Mouse (Mus musculus): ENCODE data around the gene Gmip. TPM values are rescaled to one million over a fixed set of nuclear protein-coding genes. Genes with fewer than 3 reads are reported as not detected.

Gmip gene
- 7.1 and 11.9 TPM in 2 replicates for polyA plus RNA-seq (2014; fragmentation: Nextera tagmentation; extraction: Ambion mirVana)

DNA sequence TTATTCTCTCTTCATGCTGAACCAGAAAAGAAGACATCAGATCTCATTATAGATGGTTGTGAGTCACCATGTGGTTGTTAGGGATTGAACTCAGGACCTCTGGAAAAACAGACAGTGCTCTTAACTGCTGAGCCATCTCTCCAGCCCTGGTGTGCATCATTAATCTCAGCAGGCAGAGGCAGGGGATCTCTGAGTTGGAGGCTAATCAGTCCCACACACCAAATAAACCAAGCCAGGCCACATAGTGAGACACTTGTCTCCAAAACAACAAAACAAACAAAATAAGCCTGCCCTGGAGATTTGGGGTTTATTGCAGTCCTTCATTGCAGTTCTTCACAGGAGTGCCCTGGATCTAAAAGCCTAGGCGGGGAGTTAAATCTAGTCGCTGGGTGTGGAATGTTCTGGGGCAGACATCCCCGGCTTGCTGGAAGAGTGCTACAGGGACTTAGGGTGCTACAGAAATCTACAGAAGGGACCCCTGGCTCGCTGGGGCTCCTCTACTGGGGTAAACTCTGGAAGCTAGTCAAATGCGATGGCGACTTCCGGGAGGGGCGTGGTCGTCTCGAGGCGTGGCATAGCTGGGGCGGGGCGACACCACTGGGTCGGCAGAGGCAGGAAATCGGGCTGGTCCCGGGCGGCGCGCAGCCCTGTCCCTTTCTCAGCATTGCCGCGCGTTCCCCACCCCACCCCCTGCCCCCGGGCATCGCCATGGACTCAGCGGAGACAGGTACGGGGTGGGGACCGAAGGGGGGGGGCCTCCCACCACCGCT is at the start of gene Gmip:
TSS of gene Gmip (plus strand) at position 586 of the 770 bp plus-strand sequence.
- H3K4me2 ChIP-seq (replicated peaks; ENCODE audit: low read depth, low read length): peak within 1 kb of the TSS; percentile 91
- peak within 1 kb of the TSS; percentile 54 for H3K4me3 ChIP-seq (ENCODE audit: low read depth, low read length)
- 0 out of 2 replicates have a peak within 1 kb of the TSS, but pooled peaks have one; percentile 30 for H3K27ac ChIP-seq (ENCODE audit: low read length)
- ATAC-seq (ENCODE audit: insufficient number of reproducible peaks, insufficient read depth, low FRiP score, low read depth): peak; percentile 84
- H3K9me3 ChIP-seq (ENCODE audit: control insufficient read depth, low read depth, low read length): no peaks in the 10 kb centered on the region
- no peaks in the 10 kb centered on the region for H3K4me1 ChIP-seq (ENCODE audit: control insufficient read depth, insufficient read depth, low read length)
- peaks cover 51% of the 10 kb centered on the region for H3K36me3 ChIP-seq (ENCODE audit: control insufficient read depth, insufficient read depth, low read length)
- H3K27me3 ChIP-seq (ENCODE audit: control insufficient read depth, insufficient read depth, low read length): no peaks in the 10 kb centered on the region
- WGBS: 7% methylated on average over 26 of the region's 28 CpGs
- H3K9ac ChIP-seq (replicated peaks; ENCODE audit: low read depth, low read length): peak within 1 kb of the TSS; percentile 51

DNA sequence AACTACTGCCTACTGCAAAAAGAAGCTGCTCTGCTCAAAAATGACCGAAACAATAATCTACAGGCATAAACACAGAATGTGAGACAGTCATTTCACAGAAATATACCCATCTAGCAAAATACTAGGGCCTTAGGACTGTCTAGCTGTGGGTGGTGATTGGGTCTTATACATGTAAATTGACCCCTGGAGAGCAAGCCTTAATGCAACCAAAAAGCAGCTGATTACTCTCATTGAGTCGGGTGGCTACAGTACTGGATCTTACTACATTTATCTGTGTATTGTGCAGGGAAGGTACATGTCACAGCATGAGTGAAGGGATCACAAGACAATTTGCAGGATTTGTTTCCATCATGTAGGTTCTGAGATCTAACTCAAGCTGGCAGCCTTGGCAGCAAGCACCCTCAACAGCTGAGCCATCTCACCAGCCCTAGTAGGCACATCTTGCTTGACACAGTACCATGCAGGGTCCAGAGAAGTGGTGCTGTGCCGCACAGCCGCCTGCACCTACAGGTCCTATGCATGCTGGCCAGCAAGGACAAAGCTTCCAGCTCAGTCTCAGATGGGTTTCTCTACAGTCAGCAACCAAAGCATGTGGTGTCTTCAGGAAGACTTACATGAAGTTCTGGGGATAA is 46.5 kb upstream of the Gmip start:
- no peak overlapping the region for H3K9ac ChIP-seq (replicated peaks; ENCODE audit: low read depth, low read length)
- no peaks in the 10 kb centered on the region for H3K27me3 ChIP-seq (ENCODE audit: control insufficient read depth, insufficient read depth, low read length)
- H3K4me1 ChIP-seq (ENCODE audit: control insufficient read depth, insufficient read depth, low read length): no peaks in the 10 kb centered on the region
- H3K4me3 ChIP-seq (ENCODE audit: low read depth, low read length): no peak overlapping the region
- no peak overlapping the region for H3K27ac ChIP-seq (ENCODE audit: low read length)
- H3K36me3 ChIP-seq (ENCODE audit: control insufficient read depth, insufficient read depth, low read length): peaks cover 45% of the 10 kb centered on the region
- no peak overlapping the region for H3K4me2 ChIP-seq (replicated peaks; ENCODE audit: low read depth, low read length)
- no peak for ATAC-seq (ENCODE audit: insufficient number of reproducible peaks, insufficient read depth, low FRiP score, low read depth)
- H3K9me3 ChIP-seq (ENCODE audit: control insufficient read depth, low read depth, low read length): peaks cover 11% of the 10 kb centered on the region; the same call in 1 of the 2 replicates
- WGBS: 88% methylated on average over 4 of the region's 4 CpGs

DNA sequence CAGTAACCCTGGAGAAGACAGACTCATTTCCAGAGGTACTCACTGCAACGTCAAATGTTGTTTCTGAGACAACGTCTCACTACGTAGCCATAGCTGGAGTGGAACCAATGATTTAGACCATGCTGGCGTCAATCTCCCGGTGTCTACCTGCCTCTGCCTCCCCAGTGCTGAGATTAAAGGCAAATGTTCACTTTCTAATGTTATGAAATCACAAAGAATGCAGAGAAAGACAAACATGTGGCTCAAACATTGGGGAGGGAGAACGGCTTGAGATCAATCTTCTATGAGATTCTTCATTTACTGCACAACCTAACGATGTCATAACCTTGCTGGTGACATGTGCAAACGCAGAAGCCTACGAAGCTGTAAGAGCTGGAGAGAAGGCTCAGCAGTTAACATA is 37.3 kb upstream of the Gmip start:
- 82% methylated on average over 9 of the region's 9 CpGs for WGBS
- Histone ChIP-seq H3K27me3 (ENCODE audit: control insufficient read depth, insufficient read depth, low read length) (no peaks in the 10 kb centered on the region), H3K36me3 (ENCODE audit: control insufficient read depth, insufficient read depth, low read length) (peaks cover 32% of the 10 kb centered on the region), H3K27ac (ENCODE audit: low read length) (no peak overlapping the region), H3K9ac (replicated peaks; ENCODE audit: low read depth, low read length) (no peak overlapping the region), H3K9me3 (ENCODE audit: control insufficient read depth, low read depth, low read length) (peaks cover 9% of the 10 kb centered on the region; the same call in 1 of the 2 replicates), H3K4me1 (ENCODE audit: control insufficient read depth, insufficient read depth, low read length) (peaks cover 6% of the 10 kb centered on the region; the same call in 1 of the 2 replicates), H3K4me2 (replicated peaks; ENCODE audit: low read depth, low read length) (no peak overlapping the region), H3K4me3 (ENCODE audit: low read depth, low read length) (no peak overlapping the region)
- no peak for ATAC-seq (ENCODE audit: insufficient number of reproducible peaks, insufficient read depth, low FRiP score, low read depth)

GRCm38 (mm10) chr8:69772106-69772505 is 36.4 kb upstream of the Gmip start:
- no peak for ATAC-seq (ENCODE audit: insufficient number of reproducible peaks, insufficient read depth, low FRiP score, low read depth)
- peaks cover 24% of the 10 kb centered on the region for H3K36me3 ChIP-seq (ENCODE audit: control insufficient read depth, insufficient read depth, low read length)
- no peak overlapping the region for H3K4me2 ChIP-seq (replicated peaks; ENCODE audit: low read depth, low read length)
- 83% methylated on average over 2 of the region's 2 CpGs for WGBS
- H3K4me1 ChIP-seq (ENCODE audit: control insufficient read depth, insufficient read depth, low read length): peaks cover 6% of the 10 kb centered on the region; the same call in 1 of the 2 replicates
- no peak overlapping the region for H3K4me3 ChIP-seq (ENCODE audit: low read depth, low read length)
- no peaks in the 10 kb centered on the region for H3K27me3 ChIP-seq (ENCODE audit: control insufficient read depth, insufficient read depth, low read length)
- H3K27ac ChIP-seq (ENCODE audit: low read length): no peak overlapping the region
- no peak overlapping the region for H3K9ac ChIP-seq (replicated peaks; ENCODE audit: low read depth, low read length)
- H3K9me3 ChIP-seq (ENCODE audit: control insufficient read depth, low read depth, low read length): peaks cover 5% of the 10 kb centered on the region; the same call in 1 of the 2 replicates

GRCm38 (mm10) chr8:69774503-69775148 is 33.9 kb upstream of the Gmip start, which contains the start of gene Gm20422:
Gm20422 (minus strand) TSS chr8:69774886.
- Histone ChIP-seq H3K9me3 (ENCODE audit: control insufficient read depth, low read depth, low read length) (no peaks in the 10 kb centered on the region), H3K4me3 (ENCODE audit: low read depth, low read length) (peak within 1 kb of the TSS; percentile 74), H3K9ac (replicated peaks; ENCODE audit: low read depth, low read length) (peak within 1 kb of the TSS; percentile 95), H3K27ac (ENCODE audit: low read length) (peak within 1 kb of the TSS; percentile 99), H3K4me1 (ENCODE audit: control insufficient read depth, insufficient read depth, low read length) (peaks cover 6% of the 10 kb centered on the region; the same call in 1 of the 2 replicates), H3K27me3 (ENCODE audit: control insufficient read depth, insufficient read depth, low read length) (no peaks in the 10 kb centered on the region), H3K4me2 (replicated peaks; ENCODE audit: low read depth, low read length) (peak within 1 kb of the TSS; percentile 71), H3K36me3 (ENCODE audit: control insufficient read depth, insufficient read depth, low read length) (peaks cover under 1% of the 10 kb centered on the region; the same call in 1 of the 2 replicates)
- ATAC-seq (ENCODE audit: insufficient number of reproducible peaks, insufficient read depth, low FRiP score, low read depth): peak; percentile 98
- under 1% methylated on average over 41 of the region's 41 CpGs for WGBS

DNA sequence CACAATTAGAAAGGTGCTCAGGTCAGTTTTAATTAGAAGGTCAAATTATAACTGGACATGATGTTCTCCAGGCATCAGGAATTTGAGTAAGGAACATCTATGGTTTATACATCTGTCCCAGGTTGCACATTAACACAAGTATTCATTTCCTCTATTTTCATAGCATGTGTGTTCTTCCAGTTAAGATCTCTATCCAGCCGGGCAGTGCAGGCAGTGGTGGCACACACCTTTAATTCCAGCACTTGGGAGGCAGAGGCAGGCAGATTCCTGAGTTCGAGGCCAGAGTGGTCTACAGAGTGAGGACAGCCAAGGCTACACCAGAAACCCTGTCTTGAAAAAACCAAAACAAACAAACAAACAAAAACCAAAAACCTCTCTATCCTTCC is 33.3 kb upstream of the Gmip start:
- Histone ChIP-seq H3K9me3 (ENCODE audit: control insufficient read depth, low read depth, low read length) (no peaks in the 10 kb centered on the region), H3K36me3 (ENCODE audit: control insufficient read depth, insufficient read depth, low read length) (no peaks in the 10 kb centered on the region), H3K4me2 (replicated peaks; ENCODE audit: low read depth, low read length) (peak overlapping the region; percentile 29; the same call in 1 of the 2 replicates), H3K4me3 (ENCODE audit: low read depth, low read length) (peak overlapping the region; percentile 74), H3K27ac (ENCODE audit: low read length) (no peak overlapping the region), H3K27me3 (ENCODE audit: control insufficient read depth, insufficient read depth, low read length) (no peaks in the 10 kb centered on the region), H3K4me1 (ENCODE audit: control insufficient read depth, insufficient read depth, low read length) (peaks cover 6% of the 10 kb centered on the region; the same call in 1 of the 2 replicates), H3K9ac (replicated peaks; ENCODE audit: low read depth, low read length) (no peak overlapping the region)
- 52% methylated on average over 2 of the region's 2 CpGs for WGBS
- no peak for ATAC-seq (ENCODE audit: insufficient number of reproducible peaks, insufficient read depth, low FRiP score, low read depth)

DNA sequence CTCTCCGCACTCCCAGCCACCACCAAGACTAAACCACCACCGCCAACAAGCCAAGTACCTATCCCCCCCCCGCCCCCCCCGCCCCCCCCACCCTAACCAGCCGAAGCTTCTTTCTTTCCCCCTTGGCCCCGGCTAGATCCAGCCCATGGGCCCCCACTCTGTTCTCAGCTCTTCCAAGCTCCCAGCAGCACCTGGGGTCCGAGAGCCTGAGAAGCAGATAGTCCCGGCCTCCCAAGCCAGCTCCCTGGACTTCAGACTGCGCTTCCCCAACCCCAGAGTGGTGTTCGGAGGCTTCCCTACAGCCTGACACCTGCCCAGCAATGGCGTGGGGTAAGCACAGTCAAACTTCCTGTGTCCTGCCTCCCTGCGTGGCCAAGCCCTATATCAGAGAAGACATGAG is 31.4 kb upstream of the Gmip start:
- H3K4me2 ChIP-seq (replicated peaks; ENCODE audit: low read depth, low read length): no peak overlapping the region
- no peaks in the 10 kb centered on the region for H3K36me3 ChIP-seq (ENCODE audit: control insufficient read depth, insufficient read depth, low read length)
- no peaks in the 10 kb centered on the region for H3K9me3 ChIP-seq (ENCODE audit: control insufficient read depth, low read depth, low read length)
- H3K27ac ChIP-seq (ENCODE audit: low read length): no peak overlapping the region
- ATAC-seq (ENCODE audit: insufficient number of reproducible peaks, insufficient read depth, low FRiP score, low read depth): no peak
- H3K9ac ChIP-seq (replicated peaks; ENCODE audit: low read depth, low read length): no peak overlapping the region
- no peaks in the 10 kb centered on the region for H3K27me3 ChIP-seq (ENCODE audit: control insufficient read depth, insufficient read depth, low read length)
- peaks cover 6% of the 10 kb centered on the region; the same call in 1 of the 2 replicates for H3K4me1 ChIP-seq (ENCODE audit: control insufficient read depth, insufficient read depth, low read length)
- H3K4me3 ChIP-seq (ENCODE audit: low read depth, low read length): no peak overlapping the region
- 67% methylated on average over 8 of the region's 12 CpGs for WGBS

GRCm38 (mm10) chr8:69789105-69789504 is 19.4 kb upstream of the Gmip start:
- no peaks in the 10 kb centered on the region for H3K9me3 ChIP-seq (ENCODE audit: control insufficient read depth, low read depth, low read length)
- H3K4me2 ChIP-seq (replicated peaks; ENCODE audit: low read depth, low read length): no peak overlapping the region
- peaks cover 10% of the 10 kb centered on the region for H3K4me1 ChIP-seq (ENCODE audit: control insufficient read depth, insufficient read depth, low read length)
- no peaks in the 10 kb centered on the region for H3K27me3 ChIP-seq (ENCODE audit: control insufficient read depth, insufficient read depth, low read length)
- H3K9ac ChIP-seq (replicated peaks; ENCODE audit: low read depth, low read length): no peak overlapping the region
- no peak for ATAC-seq (ENCODE audit: insufficient number of reproducible peaks, insufficient read depth, low FRiP score, low read depth)
- H3K27ac ChIP-seq (ENCODE audit: low read length): no peak overlapping the region
- WGBS: 89% methylated on average over 5 of the region's 5 CpGs
- peaks cover 4% of the 10 kb centered on the region for H3K36me3 ChIP-seq (ENCODE audit: control insufficient read depth, insufficient read depth, low read length)
- no peak overlapping the region for H3K4me3 ChIP-seq (ENCODE audit: low read depth, low read length)
